Mouse (Mus musculus) T-helper 2 cell (primary cell): ENCODE data around the gene Ankrd17.
"Not testable (repeated sequence)": the region's sequence is repeated elsewhere in the genome, so short reads cannot be mapped to it uniquely, and the experiment has no call there.

Source experiments
- in situ Hi-C: fragments of 300-600 bp; cut with MboI, MseI; formaldehyde crosslinking; loops from one replicate; pipeline ENCODE4 v1.15.1; 2025; ENCODE audit warnings: high pct_unique_total_duplicates

Gene Ankrd17

GRCm38 (mm10) chr5:90339129-90339952, 27.0 kb downstream of the Ankrd17 start:
- in situ Hi-C loops, result no loop called here

- in situ Hi-C loops, result no loop called here
These were observed 27.9 kb downstream of the Ankrd17 start for GRCm38 (mm10) chr5:90338177-90339091.

- in situ Hi-C loops, result no loop called here
These were observed 33.9 kb downstream of the Ankrd17 start for GRCm38 (mm10) chr5:90332478-90332877.

GRCm38 (mm10) chr5:90331071-90331470, 35.3 kb downstream of the Ankrd17 start:
- in situ Hi-C loops, result no loop called here

GRCm38 (mm10) chr5:90298396-90298795, 68.0 kb downstream of the Ankrd17 start:
- in situ Hi-C loops, result no loop called here

GRCm38 (mm10) chr5:90289887-90290286, 76.5 kb downstream of the Ankrd17 start:
- in situ Hi-C loops, result loop anchor here (10.0 kb wide), 1 partner anchor 985 kb away; no protein-coding TSS in a partner anchor

- in situ Hi-C loops, result loop anchor here (10.0 kb wide), 1 partner anchor 988 kb away; no protein-coding TSS in a partner anchor
These were observed 79.8 kb downstream of the Ankrd17 start for GRCm38 (mm10) chr5:90286559-90286958.

- in situ Hi-C loops, result loop anchor here (10.0 kb wide), 1 partner anchor 995 kb away; no protein-coding TSS in a partner anchor
These were observed 86.3 kb downstream of the Ankrd17 start for GRCm38 (mm10) chr5:90280061-90280460.

GRCm38 (mm10) chr5:90279418-90279817, 87.0 kb downstream of the Ankrd17 start:
- in situ Hi-C loops, result no loop called here

- in situ Hi-C loops, result no loop called here
These were observed 88.9 kb downstream of the Ankrd17 start for GRCm38 (mm10) chr5:90277443-90277842.

GRCm38 (mm10) chr5:90274806-90275205, 91.6 kb downstream of the Ankrd17 start:
- in situ Hi-C loops, result no loop called here

GRCm38 (mm10) chr5:90262230-90262629, 104.1 kb downstream of the Ankrd17 start:
- in situ Hi-C loops, result not testable (repeated sequence)

GRCm38 (mm10) chr5:90257023-90257422, 109.4 kb downstream of the Ankrd17 start:
- in situ Hi-C loops, result no loop called here

GRCm38 (mm10) chr5:90247503-90247902, 118.9 kb downstream of the Ankrd17 start:
- in situ Hi-C loops, result no loop called here

- in situ Hi-C loops, result no loop called here
These were observed 119.4 kb downstream of the Ankrd17 start for GRCm38 (mm10) chr5:90246987-90247386.

GRCm38 (mm10) chr5:90246567-90246966, 119.8 kb downstream of the Ankrd17 start:
- in situ Hi-C loops, result no loop called here

- in situ Hi-C loops, result no loop called here
These were observed 121.0 kb downstream of the Ankrd17 start for GRCm38 (mm10) chr5:90245416-90245815.

GRCm38 (mm10) chr5:90235217-90235616, 131.2 kb downstream of the Ankrd17 start:
- in situ Hi-C loops, result loop anchor here (10.0 kb wide), 1 partner anchor 710 kb away; no protein-coding TSS in a partner anchor

GRCm38 (mm10) chr5:90233305-90233704, 133.1 kb downstream of the Ankrd17 start:
- in situ Hi-C loops, result loop anchor here (10.0 kb wide), 1 partner anchor 711 kb away; no protein-coding TSS in a partner anchor

- in situ Hi-C loops, result loop anchor here (10.0 kb wide), 2 partner anchors 135 to 715 kb away; partner anchors contain the start of genes Ankrd17 and Gm9958
These were observed 136.6 kb downstream of the Ankrd17 start for GRCm38 (mm10) chr5:90229760-90230159.

- in situ Hi-C loops, result loop anchor here (10.0 kb wide), 1 partner anchor 138 kb away; the partner anchor contains the start of genes Ankrd17 and Gm9958
These were observed 139.7 kb downstream of the Ankrd17 start for GRCm38 (mm10) chr5:90226696-90227095.

- in situ Hi-C loops, result loop anchor here (10.0 kb wide), 1 partner anchor 140 kb away; the partner anchor contains the start of genes Ankrd17 and Gm9958
These were observed 141.6 kb downstream of the Ankrd17 start for GRCm38 (mm10) chr5:90224730-90225129.
